Mouse (Mus musculus) cortical plate, adult 2 months (tissue): ENCODE results near the gene Gba2. TPM values are rescaled to one million over a fixed set of nuclear protein-coding genes. Genes with fewer than 3 reads are reported as not detected.
"Not testable (repeated sequence)": the region's sequence is repeated elsewhere in the genome, so short reads cannot be mapped to it uniquely, and the experiment has no call there.

Experiments used
- H3K27ac ChIP-seq: fragments of 200-500 bp; 2 replicates; pipeline ENCODE4 v1.5.1; 2012; ENCODE audit warnings: low read length, control low read depth, inconsistent platforms; ENCODE audit not compliant: insufficient read depth
- H3K4me1 ChIP-seq: fragments of 200-500 bp; 2 replicates; pipeline ENCODE4 v1.6.1; 2011; ENCODE audit warnings: low read length; ENCODE audit not compliant: control insufficient read depth, insufficient read depth
- H3K4me3 ChIP-seq: fragments of 200-500 bp; 2 replicates; pipeline ENCODE4 v1.5.1; 2011; ENCODE audit warnings: mild to moderate bottlenecking, low read length, control low read depth; ENCODE audit not compliant: insufficient read depth
- CTCF ChIP-seq: fragments of 200-500 bp; IDR thresholded peaks from 2 replicates; pipeline ENCODE4 v1.5.1; 2011; ENCODE audit warnings: mild to moderate bottlenecking, control low read depth, low read length; ENCODE audit not compliant: insufficient read depth; ENCODE audit errors: extremely low read depth
- POLR2A ChIP-seq: fragments of 200-500 bp; IDR thresholded peaks from 2 replicates; pipeline ENCODE4 v1.6.1; 2011; ENCODE audit warnings: mild to moderate bottlenecking, low read length, control low read depth; ENCODE audit not compliant: insufficient read depth; ENCODE audit errors: extremely low read depth
- polyA plus RNA-seq: library from polyadenylated mRNA; depleted of rRNA; stranded (reverse); fragments of >200 nt; gene quantifications from 2 replicates; pipeline ENCODE4 v1.2.3, GENCODE M21; 2012

Gba2 gene
- polyA plus RNA-seq, 1 experiment = 96.7 TPM

- Histone ChIP-seq H3K27ac (no peak overlapping the region), H3K4me3 (no peak overlapping the region), H3K4me1 (peaks cover 3% of the 10 kb centered on the region; the same call in 1 of the 2 replicates)
- TF ChIP-seq POLR2A = no peak
- TF ChIP-seq CTCF = no peak
Observed at GRCm38 (mm10) chr4:43553891-43554290, 24.8 kb downstream of the Gba2 start.

DNA sequence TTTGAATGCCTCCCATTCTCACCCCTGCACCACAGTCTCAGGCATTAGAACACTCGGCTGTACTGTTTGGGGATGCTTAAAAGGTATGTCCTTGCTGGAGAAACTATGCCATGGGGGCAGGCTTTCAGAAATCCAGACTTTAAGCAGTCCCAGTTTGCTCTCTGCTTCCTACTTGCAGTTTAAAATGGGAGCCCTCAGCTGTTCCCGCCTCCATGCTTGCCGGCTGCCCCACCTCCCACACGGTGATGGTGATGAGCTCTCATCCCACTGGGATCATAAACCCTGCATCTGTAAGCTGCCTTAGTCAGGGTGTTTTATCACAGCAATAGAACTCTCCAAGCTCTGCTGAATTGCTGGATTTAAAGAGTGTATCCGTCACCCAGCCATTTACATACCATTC lies 26.2 kb downstream of the Gba2 start:
- Histone ChIP-seq H3K4me1 (no peaks in the 10 kb centered on the region; the same call in 1 of the 2 replicates), H3K4me3 (no peak overlapping the region), H3K27ac (peak overlapping the region; percentile 28; the same call in 1 of the 2 replicates)
- TF ChIP-seq CTCF (no peak), POLR2A (no peak)

GRCm38 (mm10) chr4:43551854-43552253 lies 26.8 kb downstream of the Gba2 start:
- not testable (repeated sequence) for H3K4me1 ChIP-seq, H3K27ac ChIP-seq, H3K4me3 ChIP-seq

DNA sequence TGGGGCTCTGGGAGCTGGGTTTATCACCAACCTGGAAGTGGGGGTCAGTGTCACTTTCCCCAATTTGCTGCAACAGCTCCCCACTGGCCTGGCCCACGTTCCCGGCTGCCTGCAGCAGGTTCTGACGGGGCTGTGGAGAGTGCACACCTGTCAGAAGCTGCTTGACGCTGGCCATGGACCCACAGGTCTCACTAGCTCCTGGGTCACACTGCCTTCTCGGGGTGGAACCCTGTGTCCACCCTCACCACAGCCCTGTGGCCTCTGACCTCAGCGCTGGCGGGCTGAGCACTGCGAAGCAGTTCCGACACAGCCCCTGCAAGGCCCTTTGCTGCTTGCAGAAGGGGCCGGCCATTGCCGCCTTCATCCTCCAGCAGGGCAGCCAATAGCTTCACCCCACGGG lies 29.6 kb downstream of the Gba2 start:
- TF ChIP-seq CTCF = no peak
- no peak for TF ChIP-seq POLR2A
- Histone ChIP-seq H3K4me3 (no peak overlapping the region), H3K27ac (no peak overlapping the region), H3K4me1 (no peaks in the 10 kb centered on the region)

DNA sequence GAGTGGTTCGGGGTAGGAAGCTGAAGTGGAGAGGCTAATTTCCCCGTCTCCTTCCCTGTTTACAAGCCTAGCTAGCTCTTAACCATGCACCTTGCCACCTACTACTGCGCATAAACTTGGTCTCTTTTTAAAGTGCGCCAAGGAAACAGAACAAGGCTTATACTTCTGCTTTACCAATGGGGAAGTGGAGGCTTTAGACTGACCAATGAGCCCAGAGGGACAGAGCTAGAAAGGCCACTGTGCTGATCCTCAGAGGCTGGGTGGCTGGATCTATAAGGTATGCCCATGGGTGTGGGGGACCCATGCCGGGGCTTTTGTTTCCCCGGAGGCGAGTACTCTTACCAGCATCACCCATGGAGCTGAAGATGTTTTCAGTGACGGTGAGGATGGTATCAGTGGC lies 31.5 kb downstream of the Gba2 start:
- H3K4me1 ChIP-seq = no peaks in the 10 kb centered on the region
- no peak for TF ChIP-seq CTCF
- TF ChIP-seq POLR2A = no peak
- H3K4me3 ChIP-seq = no peak overlapping the region
- no peak overlapping the region for H3K27ac ChIP-seq

- H3K4me1 ChIP-seq = no peaks in the 10 kb centered on the region
Observed at GRCm38 (mm10) chr4:43546375-43547047, 32.2 kb downstream of the Gba2 start.

GRCm38 (mm10) chr4:43542044-43542443 lies 36.6 kb downstream of the Gba2 start:
- no peak for TF ChIP-seq CTCF
- no peaks in the 10 kb centered on the region for H3K4me1 ChIP-seq
- no peak overlapping the region for H3K27ac ChIP-seq
- no peak overlapping the region for H3K4me3 ChIP-seq

More at GRCm38 (mm10) chr4:43546375-43547047, 32.2 kb downstream of the Gba2 start:
- no peak for TF ChIP-seq CTCF
- TF ChIP-seq POLR2A = no peak
- Histone ChIP-seq H3K4me3 (no peak overlapping the region), H3K27ac (no peak overlapping the region)

DNA sequence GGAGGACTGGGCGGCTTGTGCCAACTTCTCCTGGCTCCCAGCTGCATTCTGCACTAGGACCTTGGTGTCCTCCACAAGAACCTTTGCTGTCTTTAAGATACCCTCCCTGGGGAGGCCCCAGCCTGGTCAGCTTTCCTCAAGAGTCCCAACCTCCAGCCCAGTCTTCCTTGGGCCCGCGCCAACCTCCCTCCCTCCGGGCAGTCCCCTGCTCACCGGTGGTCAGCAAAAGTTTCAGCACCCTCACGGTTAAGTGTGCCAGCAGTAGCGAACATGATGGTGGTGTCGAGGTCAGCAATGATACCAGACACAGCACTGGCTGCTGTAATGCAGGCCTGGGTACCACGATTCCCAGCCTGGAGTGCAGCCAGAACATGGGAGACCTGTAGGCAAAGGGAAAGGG lies 42.6 kb downstream of the Gba2 start:
- H3K4me1 ChIP-seq = no peaks in the 10 kb centered on the region
- no peak overlapping the region for H3K4me3 ChIP-seq
- TF ChIP-seq POLR2A (no peak), CTCF (no peak)
- H3K27ac ChIP-seq = no peak overlapping the region

- H3K27ac ChIP-seq = no peak overlapping the region
- no peak overlapping the region for H3K4me3 ChIP-seq
- H3K4me1 ChIP-seq = no peaks in the 10 kb centered on the region
- TF ChIP-seq CTCF (no peak), POLR2A (no peak)
Observed at GRCm38 (mm10) chr4:43535628-43536027, 43.0 kb downstream of the Gba2 start.

- TF ChIP-seq CTCF (no peak), POLR2A (no peak)
- H3K4me3 ChIP-seq = no peak overlapping the region
- no peaks in the 10 kb centered on the region for H3K4me1 ChIP-seq
- no peak overlapping the region for H3K27ac ChIP-seq
Observed at GRCm38 (mm10) chr4:43533270-43533669, 45.4 kb downstream of the Gba2 start.

DNA sequence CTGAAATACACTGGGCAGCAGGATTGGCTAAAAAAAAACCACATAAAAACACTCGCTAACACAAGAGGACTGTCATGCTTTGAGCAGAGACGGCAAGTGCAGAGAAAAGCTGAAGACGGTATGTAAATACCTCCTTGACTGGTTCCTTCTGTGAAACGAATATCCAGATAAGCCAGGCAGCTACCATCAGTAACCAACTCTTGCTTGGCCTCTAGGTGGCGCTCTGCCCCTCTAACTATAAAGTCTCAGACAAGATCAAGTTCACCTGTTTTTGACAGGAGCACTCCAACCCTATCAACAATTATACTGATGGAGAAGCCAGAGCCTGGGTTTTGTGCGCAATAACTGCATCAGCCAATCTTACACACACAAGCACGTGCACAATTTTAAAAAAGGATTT lies 48.1 kb downstream of the Gba2 start:
- H3K4me1 ChIP-seq = no peaks in the 10 kb centered on the region
- no peak overlapping the region for H3K4me3 ChIP-seq
- no peak overlapping the region for H3K27ac ChIP-seq
- TF ChIP-seq POLR2A = no peak
- TF ChIP-seq CTCF = peak; percentile 82

GRCm38 (mm10) chr4:43530081-43530501 lies 48.6 kb downstream of the Gba2 start:
- Histone ChIP-seq H3K4me1 (no peaks in the 10 kb centered on the region), H3K4me3 (no peak overlapping the region), H3K27ac (no peak overlapping the region)
- TF ChIP-seq POLR2A = no peak
- no peak for TF ChIP-seq CTCF
